Mouse (Mus musculus) myocyte (in vitro differentiated cells): ENCODE measurements at regions not wholly inside any gene's neighbourhood (a gene's known extent, or its start where the extent isn't known, plus 50 kb on each side); places are given as distances from the start of the nearest gene placed in this dataset.
A peak's percentile ranks its signal among the peaks of the same experiment; 100 is the strongest.

Experiments used
- H3K27me3 ChIP-seq: one replicate; pipeline ENCODE4 v1.6.1; 2011; ENCODE audit not compliant: control insufficient read depth, insufficient read depth, insufficient read length
- H3K36me3 ChIP-seq: one replicate; pipeline ENCODE4 v1.6.1; 2011; ENCODE audit not compliant: control insufficient read depth, insufficient read depth
- H3K4me2 ChIP-seq: one replicate; pipeline ENCODE4 v1.6.1; 2011; ENCODE audit warnings: low read depth, control low read depth
- H3K4me3 ChIP-seq: one replicate; pipeline ENCODE4 v1.5.1; 2011; ENCODE audit warnings: mild to moderate bottlenecking, control low read depth, moderate library complexity
- H3K79me2 ChIP-seq: one replicate; pipeline ENCODE4 v1.6.1; 2011; ENCODE audit not compliant: control insufficient read depth, insufficient read depth
- H3ac ChIP-seq: one replicate; pipeline ENCODE4 v1.6.1; 2011; ENCODE audit not compliant: control insufficient read depth, insufficient read length
- CEBPB ChIP-seq: IDR thresholded peaks from 2 replicates; pipeline ENCODE4 v1.6.1; 2011; ENCODE audit warnings: mild to moderate bottlenecking, moderate library complexity; ENCODE audit not compliant: poor library complexity, insufficient read depth, severe bottlenecking
- E2F4 ChIP-seq: IDR thresholded peaks from one replicate; pipeline ENCODE4 v1.6.1; 2011; ENCODE audit warnings: mild to moderate bottlenecking, control low read depth, moderate library complexity; ENCODE audit not compliant: insufficient read depth
- MAX ChIP-seq: IDR thresholded peaks from one replicate; pipeline ENCODE4 v1.6.1; 2011; ENCODE audit warnings: low read depth, mild to moderate bottlenecking, control low read depth
- MYOD1 ChIP-seq, 3 experiments: IDR thresholded peaks; one replicate each; pipeline ENCODE4 v1.6.1; 2011; ENCODE audit warnings: control low read depth in 2 of 3, low read depth in 2 of 3, mild to moderate bottlenecking in 2 of 3, moderate library complexity in 1 of 3; ENCODE audit not compliant: insufficient read length in 2 of 3, control insufficient read depth in 1 of 3
- MYOG ChIP-seq, 3 experiments: IDR thresholded peaks; one replicate each; pipeline ENCODE4 v1.6.1; 2011; ENCODE audit warnings: control low read depth in 2 of 3, low read depth in 2 of 3, mild to moderate bottlenecking in 2 of 3; ENCODE audit not compliant: insufficient read length in 2 of 3, control insufficient read depth in 1 of 3, insufficient read depth in 1 of 3
- POLR2A ChIP-seq: IDR thresholded peaks from one replicate; pipeline ENCODE4 v1.6.1; 2011; ENCODE audit warnings: low read depth, mild to moderate bottlenecking, control low read depth, moderate library complexity; ENCODE audit not compliant: insufficient read length
- POLR2AphosphoS2 ChIP-seq: IDR thresholded peaks from one replicate; pipeline ENCODE4 v1.6.1; 2011; ENCODE audit warnings: low read depth, control low read depth; ENCODE audit not compliant: insufficient read length
- REST ChIP-seq: IDR thresholded peaks from one replicate; pipeline ENCODE4 v1.6.1; 2011; ENCODE audit warnings: mild to moderate bottlenecking, control low read depth, moderate library complexity; ENCODE audit not compliant: insufficient read depth, insufficient read length
- SRF ChIP-seq: IDR thresholded peaks from one replicate; pipeline ENCODE4 v1.6.1; 2011; ENCODE audit warnings: low read depth; ENCODE audit not compliant: control insufficient read depth, insufficient read length
- TCF12 ChIP-seq: IDR thresholded peaks from one replicate; pipeline ENCODE4 v1.6.1; 2011; ENCODE audit warnings: mild to moderate bottlenecking, control low read depth; ENCODE audit not compliant: poor library complexity, insufficient read depth, severe bottlenecking
- TCF3 ChIP-seq: IDR thresholded peaks from one replicate; pipeline ENCODE4 v1.6.1; 2011; ENCODE audit warnings: low read depth, control low read depth; ENCODE audit not compliant: insufficient read length
- USF1 ChIP-seq: IDR thresholded peaks from one replicate; pipeline ENCODE4 v1.6.1; 2011; ENCODE audit warnings: low read depth, mild to moderate bottlenecking, control low read depth, moderate library complexity

DNA sequence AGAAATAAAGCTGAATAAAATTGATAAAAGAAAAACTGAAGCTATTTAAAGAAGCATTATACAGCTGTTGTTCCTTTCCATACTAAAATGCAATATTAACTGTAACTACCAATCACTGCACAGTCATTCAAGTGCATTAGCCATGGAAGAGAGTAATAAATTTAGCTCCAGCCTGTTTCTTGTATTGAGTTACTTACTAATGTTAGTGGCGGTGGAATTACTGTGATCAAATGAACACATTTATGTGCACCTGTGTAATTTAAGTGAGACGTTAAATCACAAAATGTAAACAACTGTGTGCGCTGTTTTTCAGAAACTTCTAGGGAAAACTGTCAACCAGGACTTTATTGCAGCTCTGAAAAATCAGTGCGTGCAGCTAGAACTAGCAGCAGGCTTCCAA is 222.4 kb downstream of the Tusc1 start:
- TF ChIP-seq TCF12, result no peak

DNA sequence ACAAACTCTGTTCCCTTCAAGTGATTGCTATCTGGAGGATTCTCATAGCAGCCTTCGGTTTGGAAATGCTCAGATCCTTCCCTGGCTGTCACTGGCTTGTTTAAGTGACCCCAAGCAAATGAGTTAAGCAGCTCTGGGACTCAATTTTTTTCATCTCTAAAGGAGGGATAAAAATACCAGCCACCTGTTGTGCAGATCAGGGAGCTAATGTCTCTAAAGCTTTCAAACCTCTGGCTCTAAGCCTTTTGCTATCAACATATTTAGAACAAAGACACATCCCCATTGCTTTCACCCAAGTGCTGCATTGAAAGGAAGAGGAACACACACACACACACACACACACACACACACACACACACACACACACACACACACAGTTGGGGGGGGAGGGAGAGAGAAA is 241.2 kb downstream of the Tusc1 start:
- Histone ChIP-seq H3K27me3 (no peaks in the 10 kb centered on the region), H3K79me2 (no peaks in the 10 kb centered on the region), H3ac (no peak overlapping the region), H3K4me2 (peak overlapping the region; percentile 13), H3K36me3 (no peaks in the 10 kb centered on the region), H3K4me3 (no peak overlapping the region)
- no peak for TF ChIP-seq REST
- no peak for TF ChIP-seq POLR2A
- TF ChIP-seq CEBPB, result no peak
- TF ChIP-seq USF1, result no peak
- TF ChIP-seq MYOG (IDR thresholded peaks at IDR 0.05; ENCODE audit: control insufficient read depth in 1 of 3, insufficient read depth in 1 of 3, insufficient read length in 2 of 3, low read depth in 2 of 3), result peak in 1 of 3 experiments; percentile 72
- TF ChIP-seq TCF3, result no peak
- no peak for TF ChIP-seq MAX
- TF ChIP-seq E2F4, result no peak
- TF ChIP-seq TCF12, result no peak
- TF ChIP-seq SRF, result no peak
- TF ChIP-seq POLR2AphosphoS2, result no peak
- TF ChIP-seq MYOD1 (IDR thresholded peaks at IDR 0.05; ENCODE audit: control insufficient read depth in 1 of 3, insufficient read length in 2 of 3, low read depth in 2 of 3), result peak; percentile 37 to 71 (median 40)

More for the DNA sequence above, 222.4 kb downstream of the Tusc1 start:
- Histone ChIP-seq H3ac (no peak overlapping the region), H3K27me3 (no peaks in the 10 kb centered on the region), H3K79me2 (no peaks in the 10 kb centered on the region), H3K4me2 (no peak overlapping the region), H3K36me3 (no peaks in the 10 kb centered on the region), H3K4me3 (no peak overlapping the region)

DNA sequence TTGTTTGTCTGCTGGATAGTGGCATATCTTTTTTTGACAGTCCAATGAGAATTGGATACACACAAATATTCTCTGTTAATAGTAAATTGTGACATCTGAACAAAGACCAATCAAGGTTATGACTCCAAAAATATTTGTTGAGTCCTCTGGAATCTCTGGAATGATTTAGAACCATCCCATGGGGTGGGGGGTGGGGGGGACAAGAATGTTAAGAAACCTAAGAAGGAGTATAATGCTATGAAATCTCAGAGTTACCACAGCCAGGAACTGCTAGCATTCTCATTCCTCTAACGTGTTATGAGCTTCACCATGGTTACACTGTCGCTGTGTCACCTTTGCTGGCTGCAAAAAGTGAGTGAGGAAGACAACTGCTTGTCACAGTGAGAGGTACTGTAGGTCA is 271.8 kb downstream of the Tusc1 start:
- peak in 1 of 3 experiments; percentile 7 for TF ChIP-seq MYOD1 (IDR thresholded peaks at IDR 0.05; ENCODE audit: control insufficient read depth in 1 of 3, insufficient read length in 2 of 3, low read depth in 2 of 3)
- TF ChIP-seq REST, result no peak
- Histone ChIP-seq H3K4me3 (no peak overlapping the region), H3K79me2 (no peaks in the 10 kb centered on the region), H3K27me3 (no peaks in the 10 kb centered on the region), H3K4me2 (no peak overlapping the region), H3K36me3 (no peaks in the 10 kb centered on the region), H3ac (no peak overlapping the region)
